Mouse (Mus musculus): ENCODE data around the gene Exoc2. TPM values are rescaled to one million over a fixed set of nuclear protein-coding genes. Genes with fewer than 3 reads are reported as not detected.

Gene Exoc2
- polyA plus RNA-seq, 1 experiment from 2014 or later: 20.9 TPM

GRCm38 (mm10) chr13:30892315-30892714 is 81.6 kb downstream of the Exoc2 start:
- Histone ChIP-seq H3K9me3 (replicated peaks; ENCODE audit: control insufficient read depth, low read length) (no peaks in the 10 kb centered on the region), H3K36me3 (ENCODE audit: control insufficient read depth, insufficient read depth) (no peaks in the 10 kb centered on the region; the same call in 1 of the 2 replicates), H3K27me3 (ENCODE audit: control insufficient read depth, insufficient read depth, low read length) (no peaks in the 10 kb centered on the region), H3K4me1 (ENCODE audit: control insufficient read depth, insufficient read depth, low read length) (no peaks in the 10 kb centered on the region), H3K4me3 (ENCODE audit: low read length) (no peak overlapping the region), H3K4me2 (ENCODE audit: low read depth, low read length) (no peak overlapping the region), H3K27ac (ENCODE audit: low read length) (no peak overlapping the region), H3K9ac (ENCODE audit: low read length) (no peak overlapping the region)
- 86% methylated on average over 4 of the region's 4 CpGs for WGBS
- no peak for ATAC-seq (replicated peaks; ENCODE audit: extremely low read depth, insufficient read depth, low FRiP score)

- Histone ChIP-seq H3K27me3 (ENCODE audit: control insufficient read depth, insufficient read depth, low read length) (no peaks in the 10 kb centered on the region), H3K4me3 (ENCODE audit: low read length) (no peak overlapping the region), H3K9me3 (replicated peaks; ENCODE audit: control insufficient read depth, low read length) (no peaks in the 10 kb centered on the region), H3K4me2 (ENCODE audit: low read depth, low read length) (no peak overlapping the region), H3K27ac (ENCODE audit: low read length) (no peak overlapping the region), H3K4me1 (ENCODE audit: control insufficient read depth, insufficient read depth, low read length) (no peaks in the 10 kb centered on the region), H3K36me3 (ENCODE audit: control insufficient read depth, insufficient read depth) (no peaks in the 10 kb centered on the region; the same call in 1 of the 2 replicates), H3K9ac (ENCODE audit: low read length) (no peak overlapping the region)
- ATAC-seq (replicated peaks; ENCODE audit: extremely low read depth, insufficient read depth, low FRiP score): no peak
- 63% methylated on average over 5 of the region's 5 CpGs for WGBS
Measured at GRCm38 (mm10) chr13:30891223-30891622, 82.7 kb downstream of the Exoc2 start.

GRCm38 (mm10) chr13:30888480-30888879 is 85.4 kb downstream of the Exoc2 start:
- ATAC-seq (replicated peaks; ENCODE audit: extremely low read depth, insufficient read depth, low FRiP score): 0 out of 2 replicates have a peak, but pooled peaks have one; percentile 37
- H3K4me3 ChIP-seq (ENCODE audit: low read length): no peak overlapping the region

GRCm38 (mm10) chr13:30880310-30880709 is 93.6 kb downstream of the Exoc2 start:
- Histone ChIP-seq H3K9me3 (replicated peaks; ENCODE audit: control insufficient read depth, low read length) (no peaks in the 10 kb centered on the region), H3K36me3 (ENCODE audit: control insufficient read depth, insufficient read depth) (peaks cover 15% of the 10 kb centered on the region), H3K4me2 (ENCODE audit: low read depth, low read length) (no peak overlapping the region), H3K27me3 (ENCODE audit: control insufficient read depth, insufficient read depth, low read length) (no peaks in the 10 kb centered on the region), H3K27ac (ENCODE audit: low read length) (no peak overlapping the region), H3K4me1 (ENCODE audit: control insufficient read depth, insufficient read depth, low read length) (no peaks in the 10 kb centered on the region), H3K4me3 (ENCODE audit: low read length) (no peak overlapping the region), H3K9ac (ENCODE audit: low read length) (no peak overlapping the region)
- ATAC-seq (replicated peaks; ENCODE audit: extremely low read depth, insufficient read depth, low FRiP score): no peak
- 88% methylated on average over 5 of the region's 5 CpGs for WGBS

More at GRCm38 (mm10) chr13:30888480-30888879, 85.4 kb downstream of the Exoc2 start:
- H3K4me2 ChIP-seq (ENCODE audit: low read depth, low read length): no peak overlapping the region
- peaks cover 5% of the 10 kb centered on the region; the same call in 1 of the 2 replicates for H3K36me3 ChIP-seq (ENCODE audit: control insufficient read depth, insufficient read depth)
- H3K27me3 ChIP-seq (ENCODE audit: control insufficient read depth, insufficient read depth, low read length): no peaks in the 10 kb centered on the region
- 17% methylated on average over 3 of the region's 3 CpGs for WGBS
- H3K9ac ChIP-seq (ENCODE audit: low read length): no peak overlapping the region
- H3K27ac ChIP-seq (ENCODE audit: low read length): no peak overlapping the region
- no peaks in the 10 kb centered on the region for H3K4me1 ChIP-seq (ENCODE audit: control insufficient read depth, insufficient read depth, low read length)
- no peaks in the 10 kb centered on the region for H3K9me3 ChIP-seq (replicated peaks; ENCODE audit: control insufficient read depth, low read length)

- WGBS: 79% methylated on average over 1 of the region's 1 CpGs
Measured at GRCm38 (mm10) chr13:30879871-30880270, 94.0 kb downstream of the Exoc2 start.

GRCm38 (mm10) chr13:30875825-30876224 is 98.1 kb downstream of the Exoc2 start:
- no peak for ATAC-seq (replicated peaks; ENCODE audit: extremely low read depth, insufficient read depth, low FRiP score)
- Histone ChIP-seq H3K27me3 (ENCODE audit: control insufficient read depth, insufficient read depth, low read length) (no peaks in the 10 kb centered on the region), H3K9me3 (replicated peaks; ENCODE audit: control insufficient read depth, low read length) (no peaks in the 10 kb centered on the region), H3K4me2 (ENCODE audit: low read depth, low read length) (no peak overlapping the region), H3K4me1 (ENCODE audit: control insufficient read depth, insufficient read depth, low read length) (no peaks in the 10 kb centered on the region), H3K9ac (ENCODE audit: low read length) (no peak overlapping the region), H3K4me3 (ENCODE audit: low read length) (no peak overlapping the region), H3K27ac (ENCODE audit: low read length) (no peak overlapping the region), H3K36me3 (ENCODE audit: control insufficient read depth, insufficient read depth) (peaks cover 18% of the 10 kb centered on the region)
- 95% methylated on average over 3 of the region's 3 CpGs for WGBS

More at GRCm38 (mm10) chr13:30879871-30880270, 94.0 kb downstream of the Exoc2 start:
- Histone ChIP-seq H3K36me3 (ENCODE audit: control insufficient read depth, insufficient read depth) (peaks cover 15% of the 10 kb centered on the region), H3K4me2 (ENCODE audit: low read depth, low read length) (no peak overlapping the region), H3K4me1 (ENCODE audit: control insufficient read depth, insufficient read depth, low read length) (no peaks in the 10 kb centered on the region), H3K27me3 (ENCODE audit: control insufficient read depth, insufficient read depth, low read length) (no peaks in the 10 kb centered on the region), H3K9me3 (replicated peaks; ENCODE audit: control insufficient read depth, low read length) (no peaks in the 10 kb centered on the region), H3K27ac (ENCODE audit: low read length) (no peak overlapping the region), H3K9ac (ENCODE audit: low read length) (no peak overlapping the region), H3K4me3 (ENCODE audit: low read length) (no peak overlapping the region)
- ATAC-seq (replicated peaks; ENCODE audit: extremely low read depth, insufficient read depth, low FRiP score): no peak

GRCm38 (mm10) chr13:30873472-30873871 is 100.4 kb downstream of the Exoc2 start:
- Histone ChIP-seq H3K4me3 (ENCODE audit: low read length) (no peak overlapping the region), H3K27me3 (ENCODE audit: control insufficient read depth, insufficient read depth, low read length) (no peaks in the 10 kb centered on the region), H3K27ac (ENCODE audit: low read length) (no peak overlapping the region), H3K4me1 (ENCODE audit: control insufficient read depth, insufficient read depth, low read length) (no peaks in the 10 kb centered on the region), H3K9ac (ENCODE audit: low read length) (no peak overlapping the region), H3K4me2 (ENCODE audit: low read depth, low read length) (no peak overlapping the region), H3K36me3 (ENCODE audit: control insufficient read depth, insufficient read depth) (peaks cover 19% of the 10 kb centered on the region), H3K9me3 (replicated peaks; ENCODE audit: control insufficient read depth, low read length) (no peaks in the 10 kb centered on the region)
- ATAC-seq (replicated peaks; ENCODE audit: extremely low read depth, insufficient read depth, low FRiP score): 0 out of 2 replicates have a peak, but pooled peaks have one; percentile 28
- 37% methylated on average over 1 of the region's 1 CpGs for WGBS

GRCm38 (mm10) chr13:30865486-30865885 is 108.4 kb downstream of the Exoc2 start:
- ATAC-seq (replicated peaks; ENCODE audit: extremely low read depth, insufficient read depth, low FRiP score): no peak
- Histone ChIP-seq H3K27me3 (ENCODE audit: control insufficient read depth, insufficient read depth, low read length) (no peaks in the 10 kb centered on the region), H3K4me2 (ENCODE audit: low read depth, low read length) (no peak overlapping the region), H3K9ac (ENCODE audit: low read length) (no peak overlapping the region), H3K4me3 (ENCODE audit: low read length) (no peak overlapping the region), H3K4me1 (ENCODE audit: control insufficient read depth, insufficient read depth, low read length) (no peaks in the 10 kb centered on the region), H3K9me3 (replicated peaks; ENCODE audit: control insufficient read depth, low read length) (no peaks in the 10 kb centered on the region), H3K27ac (ENCODE audit: low read length) (no peak overlapping the region), H3K36me3 (ENCODE audit: control insufficient read depth, insufficient read depth) (peaks cover 5% of the 10 kb centered on the region; the same call in 1 of the 2 replicates)

GRCm38 (mm10) chr13:30864042-30864441 is 109.9 kb downstream of the Exoc2 start:
- no peak overlapping the region for H3K4me2 ChIP-seq (ENCODE audit: low read depth, low read length)
- no peaks in the 10 kb centered on the region for H3K27me3 ChIP-seq (ENCODE audit: control insufficient read depth, insufficient read depth, low read length)
- WGBS: 84% methylated on average over 3 of the region's 3 CpGs
- ATAC-seq (replicated peaks; ENCODE audit: extremely low read depth, insufficient read depth, low FRiP score): no peak
- peaks cover 5% of the 10 kb centered on the region; the same call in 1 of the 2 replicates for H3K36me3 ChIP-seq (ENCODE audit: control insufficient read depth, insufficient read depth)
- no peak overlapping the region for H3K27ac ChIP-seq (ENCODE audit: low read length)
- H3K9ac ChIP-seq (ENCODE audit: low read length): no peak overlapping the region
- no peak overlapping the region for H3K4me3 ChIP-seq (ENCODE audit: low read length)
- H3K4me1 ChIP-seq (ENCODE audit: control insufficient read depth, insufficient read depth, low read length): 0 out of 2 replicates have a peak, but pooled peaks cover 1% of the 10 kb centered on the region
- H3K9me3 ChIP-seq (replicated peaks; ENCODE audit: control insufficient read depth, low read length): no peaks in the 10 kb centered on the region

All from heart, embryonic 16.5 days (tissue).